Mouse (Mus musculus) myocyte (in vitro differentiated cells): ENCODE data around the gene Ces1d.

Source experiments
- CEBPB ChIP-seq: IDR thresholded peaks from 2 replicates; pipeline ENCODE4 v1.6.1; 2011; ENCODE audit warnings: mild to moderate bottlenecking, moderate library complexity; ENCODE audit not compliant: poor library complexity, insufficient read depth, severe bottlenecking
- E2F4 ChIP-seq: IDR thresholded peaks from one replicate; pipeline ENCODE4 v1.6.1; 2011; ENCODE audit warnings: mild to moderate bottlenecking, control low read depth, moderate library complexity; ENCODE audit not compliant: insufficient read depth
- POLR2A ChIP-seq: IDR thresholded peaks from one replicate; pipeline ENCODE4 v1.6.1; 2011; ENCODE audit warnings: low read depth, mild to moderate bottlenecking, control low read depth, moderate library complexity; ENCODE audit not compliant: insufficient read length
- POLR2AphosphoS2 ChIP-seq: IDR thresholded peaks from one replicate; pipeline ENCODE4 v1.6.1; 2011; ENCODE audit warnings: low read depth, control low read depth; ENCODE audit not compliant: insufficient read length
- TCF12 ChIP-seq: IDR thresholded peaks from one replicate; pipeline ENCODE4 v1.6.1; 2011; ENCODE audit warnings: mild to moderate bottlenecking, control low read depth; ENCODE audit not compliant: poor library complexity, insufficient read depth, severe bottlenecking
- USF1 ChIP-seq: IDR thresholded peaks from one replicate; pipeline ENCODE4 v1.6.1; 2011; ENCODE audit warnings: low read depth, mild to moderate bottlenecking, control low read depth, moderate library complexity

DNA sequence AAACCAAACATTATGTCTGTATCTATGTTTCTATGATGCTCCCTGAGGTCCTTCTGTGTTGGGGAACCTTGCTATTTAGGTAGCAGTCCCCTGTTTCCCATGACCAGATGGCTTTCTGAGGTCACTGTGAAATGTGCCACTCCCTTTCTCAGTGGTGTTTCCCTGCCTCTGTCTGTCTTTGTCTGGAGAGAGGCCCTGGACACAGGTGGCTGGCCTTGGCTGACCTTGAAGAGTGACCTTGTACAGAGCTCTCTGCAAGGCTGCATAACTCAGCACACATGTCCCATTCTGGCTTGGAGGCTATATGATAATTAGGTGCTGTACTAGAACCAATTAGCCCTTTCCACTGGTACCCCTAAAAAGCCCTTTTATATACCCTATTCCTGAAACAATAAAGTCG, 21.0 kb downstream of the Ces1d start:
- TF ChIP-seq POLR2A = no peak
- TF ChIP-seq E2F4 = no peak
- TF ChIP-seq TCF12 = no peak
- TF ChIP-seq POLR2AphosphoS2 = no peak
- TF ChIP-seq USF1 = no peak
- no peak for TF ChIP-seq CEBPB
